Mouse (Mus musculus): ENCODE measurements at regions not wholly inside any gene's neighbourhood (a gene's known extent, or its start where the extent isn't known, plus 50 kb on each side); places are given as distances from the start of the nearest gene placed in this dataset.
"Not testable (repeated sequence)": the region's sequence is repeated elsewhere in the genome, so short reads cannot be mapped to it uniquely, and the experiment has no call there.

- no peak for TF ChIP-seq CTCF (IDR thresholded peaks at IDR 0.05; ENCODE audit: extremely low read depth, insufficient read depth, low read length)
- TF ChIP-seq POLR2A (IDR thresholded peaks at IDR 0.05; ENCODE audit: extremely low read depth, insufficient read depth, low read length): no peak
- no peak overlapping the region for H3K27ac ChIP-seq (ENCODE audit: insufficient read depth, low read length)
- no peaks in the 10 kb centered on the region for H3K4me1 ChIP-seq (ENCODE audit: control insufficient read depth, insufficient read depth, low read length)
- H3K4me3 ChIP-seq (ENCODE audit: insufficient read depth, low read length): no peak overlapping the region
Observed at GRCm38 (mm10) chr10:26570468-26570867, 182.8 kb upstream of the Arhgap18 start.

- H3K4me1 ChIP-seq (ENCODE audit: control insufficient read depth, insufficient read depth, low read length): no peaks in the 10 kb centered on the region
- TF ChIP-seq POLR2A (IDR thresholded peaks at IDR 0.05; ENCODE audit: extremely low read depth, insufficient read depth, low read length): no peak
- TF ChIP-seq CTCF (IDR thresholded peaks at IDR 0.05; ENCODE audit: extremely low read depth, insufficient read depth, low read length): no peak
- H3K27ac ChIP-seq (ENCODE audit: insufficient read depth, low read length): no peak overlapping the region
- H3K4me3 ChIP-seq (ENCODE audit: insufficient read depth, low read length): no peak overlapping the region
Observed at GRCm38 (mm10) chr10:26571377-26571776, 181.8 kb upstream of the Arhgap18 start.

GRCm38 (mm10) chr10:26576153-26576552 lies 177.1 kb upstream of the Arhgap18 start:
- H3K4me1 ChIP-seq (ENCODE audit: control insufficient read depth, insufficient read depth, low read length): no peaks in the 10 kb centered on the region

GRCm38 (mm10) chr10:26577087-26577486 lies 176.1 kb upstream of the Arhgap18 start:
- H3K4me1 ChIP-seq (ENCODE audit: control insufficient read depth, insufficient read depth, low read length): no peaks in the 10 kb centered on the region
- H3K27ac ChIP-seq (ENCODE audit: insufficient read depth, low read length): no peak overlapping the region
- TF ChIP-seq CTCF (IDR thresholded peaks at IDR 0.05; ENCODE audit: extremely low read depth, insufficient read depth, low read length) (no peak), POLR2A (IDR thresholded peaks at IDR 0.05; ENCODE audit: extremely low read depth, insufficient read depth, low read length) (no peak)
- H3K4me3 ChIP-seq (ENCODE audit: insufficient read depth, low read length): no peak overlapping the region

More at GRCm38 (mm10) chr10:26576153-26576552, 177.1 kb upstream of the Arhgap18 start:
- TF ChIP-seq POLR2A (IDR thresholded peaks at IDR 0.05; ENCODE audit: extremely low read depth, insufficient read depth, low read length): no peak
- no peak for TF ChIP-seq CTCF (IDR thresholded peaks at IDR 0.05; ENCODE audit: extremely low read depth, insufficient read depth, low read length)
- H3K4me3 ChIP-seq (ENCODE audit: insufficient read depth, low read length): no peak overlapping the region
- H3K27ac ChIP-seq (ENCODE audit: insufficient read depth, low read length): no peak overlapping the region

GRCm38 (mm10) chr10:26585106-26585505 lies 168.1 kb upstream of the Arhgap18 start:
- Histone ChIP-seq H3K4me3 (ENCODE audit: insufficient read depth, low read length) (no peak overlapping the region), H3K27ac (ENCODE audit: insufficient read depth, low read length) (no peak overlapping the region)
- TF ChIP-seq POLR2A (IDR thresholded peaks at IDR 0.05; ENCODE audit: extremely low read depth, insufficient read depth, low read length): no peak

GRCm38 (mm10) chr10:26607081-26607480 lies 146.1 kb upstream of the Arhgap18 start:
- not testable (repeated sequence) for H3K4me1 ChIP-seq (ENCODE audit: control insufficient read depth, insufficient read depth, low read length); H3K27ac ChIP-seq (ENCODE audit: insufficient read depth, low read length)

More at GRCm38 (mm10) chr10:26585106-26585505, 168.1 kb upstream of the Arhgap18 start:
- no peaks in the 10 kb centered on the region for H3K4me1 ChIP-seq (ENCODE audit: control insufficient read depth, insufficient read depth, low read length)

GRCm38 (mm10) chr10:26611246-26611645 lies 142.0 kb upstream of the Arhgap18 start:
- Histone ChIP-seq H3K4me3 (ENCODE audit: insufficient read depth, low read length) (no peak overlapping the region), H3K4me1 (ENCODE audit: control insufficient read depth, insufficient read depth, low read length) (no peaks in the 10 kb centered on the region), H3K27ac (ENCODE audit: insufficient read depth, low read length) (no peak overlapping the region)
- TF ChIP-seq POLR2A (IDR thresholded peaks at IDR 0.05; ENCODE audit: extremely low read depth, insufficient read depth, low read length) (no peak), CTCF (IDR thresholded peaks at IDR 0.05; ENCODE audit: extremely low read depth, insufficient read depth, low read length) (no peak)

More at GRCm38 (mm10) chr10:26607081-26607480, 146.1 kb upstream of the Arhgap18 start:
- H3K4me3 ChIP-seq (ENCODE audit: insufficient read depth, low read length): not testable (repeated sequence)

GRCm38 (mm10) chr10:26630196-26630760 lies 122.9 kb upstream of the Arhgap18 start:
- H3K4me3 ChIP-seq (ENCODE audit: insufficient read depth, low read length): no peak overlapping the region
- no peaks in the 10 kb centered on the region; the same call in 1 of the 2 replicates for H3K4me1 ChIP-seq (ENCODE audit: control insufficient read depth, insufficient read depth, low read length)
- H3K27ac ChIP-seq (ENCODE audit: insufficient read depth, low read length): no peak overlapping the region
- no peak for TF ChIP-seq CTCF (IDR thresholded peaks at IDR 0.05; ENCODE audit: extremely low read depth, insufficient read depth, low read length)
- TF ChIP-seq POLR2A (IDR thresholded peaks at IDR 0.05; ENCODE audit: extremely low read depth, insufficient read depth, low read length): no peak

GRCm38 (mm10) chr10:26632266-26632665 lies 121.0 kb upstream of the Arhgap18 start:
- Histone ChIP-seq H3K4me3 (ENCODE audit: insufficient read depth, low read length) (no peak overlapping the region), H3K27ac (ENCODE audit: insufficient read depth, low read length) (no peak overlapping the region), H3K4me1 (ENCODE audit: control insufficient read depth, insufficient read depth, low read length) (no peaks in the 10 kb centered on the region; the same call in 1 of the 2 replicates)
- TF ChIP-seq POLR2A (IDR thresholded peaks at IDR 0.05; ENCODE audit: extremely low read depth, insufficient read depth, low read length) (no peak), CTCF (IDR thresholded peaks at IDR 0.05; ENCODE audit: extremely low read depth, insufficient read depth, low read length) (no peak)

- Histone ChIP-seq H3K4me3 (ENCODE audit: insufficient read depth, low read length) (no peak overlapping the region), H3K4me1 (ENCODE audit: control insufficient read depth, insufficient read depth, low read length) (no peaks in the 10 kb centered on the region), H3K27ac (ENCODE audit: insufficient read depth, low read length) (no peak overlapping the region)
- TF ChIP-seq POLR2A (IDR thresholded peaks at IDR 0.05; ENCODE audit: extremely low read depth, insufficient read depth, low read length) (no peak), CTCF (IDR thresholded peaks at IDR 0.05; ENCODE audit: extremely low read depth, insufficient read depth, low read length) (no peak)
Observed at GRCm38 (mm10) chr10:26637459-26637858, 115.8 kb upstream of the Arhgap18 start.
